Mouse (Mus musculus) left cerebral cortex, postnatal 36 days (tissue): Measurements from ENCODE around the gene Olfr108. TPM values are rescaled to one million over a fixed set of nuclear protein-coding genes. Genes with fewer than 3 reads are reported as not detected.

Experiments
- DNase-seq, 2 experiments: peaks; one replicate each; pipeline ENCODE4 v3.0.0; 2021 to 2022; ENCODE audit warnings: low spot score in 2 of 2, mixed read lengths in 1 of 2
- intact Hi-C: fragments of 180-260 bp; cut with DNase I; formaldehyde crosslinking; loops from one replicate; pipeline ENCODE4 v1.15.1; 2025
- total RNA-seq, 2 experiments: library from RNA; stranded (reverse); gene quantifications; 2 replicates each; pipeline ENCODE4 v1.2.3; 2021

Olfr108 gene
- not detected for total RNA-seq

- no peak for DNase-seq
- intact Hi-C loops: no loop called here
Measured at GRCm38 (mm10) chr17:37445180-37445579, at the start of gene Olfr108. Olfr108 (plus strand) TSS chr17:37445480.

- intact Hi-C loops: no loop called here
- no peak for DNase-seq
Measured at GRCm38 (mm10) chr17:37398926-37399325, 46.4 kb upstream of the Olfr108 start, which contains the start of gene Olfr107. Olfr107 (plus strand) TSS chr17:37399226.

- intact Hi-C loops: no loop called here
Measured at GRCm38 (mm10) chr17:37413380-37413779, 31.9 kb upstream of the Olfr108 start.

GRCm38 (mm10) chr17:37458616-37459015 lies 13.3 kb downstream of the Olfr108 start, which contains the start of gene Olfr109:
Olfr109 (plus strand) TSS chr17:37458916.
- no peak for DNase-seq

More at GRCm38 (mm10) chr17:37413380-37413779, 31.9 kb upstream of the Olfr108 start:
- no peak for DNase-seq

GRCm38 (mm10) chr17:37483452-37483851 lies 38.2 kb downstream of the Olfr108 start, which contains the start of gene H2-M2:
H2-M2 (minus strand) TSS chr17:37483552.
- intact Hi-C loops: no loop called here
- DNase-seq: no peak

More at GRCm38 (mm10) chr17:37458616-37459015, 13.3 kb downstream of the Olfr108 start, which contains the start of gene Olfr109:
- intact Hi-C loops: no loop called here

- intact Hi-C loops: no loop called here
- DNase-seq: no peak
Measured at GRCm38 (mm10) chr17:37491930-37492518, 46.7 kb downstream of the Olfr108 start, which contains the start of gene Olfr110. Olfr110 (plus strand) TSS chr17:37492468.

Other genes starting within 250 kb of the Olfr108 start
- not detected for gene Olfr94, start 244.5 kb upstream of the Olfr108 start, total RNA-seq
- gene Olfr95, start 232.4 kb upstream of the Olfr108 start, total RNA-seq: not detected
- gene Olfr96, start 225.3 kb upstream of the Olfr108 start, total RNA-seq: not detected
- not detected for gene Olfr97, start 208.2 kb upstream of the Olfr108 start, total RNA-seq
- not detected for gene Olfr98, start 181.7 kb upstream of the Olfr108 start, total RNA-seq
- 1 to 10 TPM; 3.2 to 3.4 TPM for gene H2-M3, start 175.3 kb upstream of the Olfr108 start, total RNA-seq
- not detected for gene Olfr99, start 162.0 kb upstream of the Olfr108 start, total RNA-seq
- not detected for gene Olfr101, start 141.2 kb upstream of the Olfr108 start, total RNA-seq
- not detected for gene Olfr102, start 128.4 kb upstream of the Olfr108 start, total RNA-seq
- not detected for gene Olfr103, start 105.8 kb upstream of the Olfr108 start, total RNA-seq
- gene Olfr104-ps, start 85.9 kb upstream of the Olfr108 start, total RNA-seq: not detected
- gene Olfr105-ps, start 66.4 kb upstream of the Olfr108 start, total RNA-seq: not detected
- gene Olfr106-ps, start 55.1 kb upstream of the Olfr108 start, total RNA-seq: not detected
- gene Olfr107, start 46.3 kb upstream of the Olfr108 start, total RNA-seq: not detected
- gene Olfr109, start 13.4 kb downstream of the Olfr108 start, total RNA-seq: not detected
- not detected for gene H2-M2, start 38.1 kb downstream of the Olfr108 start, total RNA-seq
- under 1 TPM in 1 of 2 experiments, not detected in 1; 0.22 TPM for gene Olfr110, start 47.0 kb downstream of the Olfr108 start, total RNA-seq
- gene Olfr111, start 62.5 kb downstream of the Olfr108 start, total RNA-seq: under 1 TPM in 1 of 2 experiments, not detected in 1; 0.17 TPM
- gene Olfr112, start 124.0 kb downstream of the Olfr108 start, total RNA-seq: not detected
- not detected for gene Olfr113, start 132.2 kb downstream of the Olfr108 start, total RNA-seq
- gene Olfr114, start 147.3 kb downstream of the Olfr108 start, total RNA-seq: not detected
- not detected for gene Olfr115, start 181.6 kb downstream of the Olfr108 start, total RNA-seq
- gene Olfr116, start 181.7 kb downstream of the Olfr108 start, total RNA-seq: not detected
- gene Olfr117, start 218.3 kb downstream of the Olfr108 start, total RNA-seq: not detected
- gene Olfr118, start 221.5 kb downstream of the Olfr108 start, total RNA-seq: not detected